Mouse (Mus musculus): ENCODE data around the gene Stx11.

The Stx11 gene

DNA sequence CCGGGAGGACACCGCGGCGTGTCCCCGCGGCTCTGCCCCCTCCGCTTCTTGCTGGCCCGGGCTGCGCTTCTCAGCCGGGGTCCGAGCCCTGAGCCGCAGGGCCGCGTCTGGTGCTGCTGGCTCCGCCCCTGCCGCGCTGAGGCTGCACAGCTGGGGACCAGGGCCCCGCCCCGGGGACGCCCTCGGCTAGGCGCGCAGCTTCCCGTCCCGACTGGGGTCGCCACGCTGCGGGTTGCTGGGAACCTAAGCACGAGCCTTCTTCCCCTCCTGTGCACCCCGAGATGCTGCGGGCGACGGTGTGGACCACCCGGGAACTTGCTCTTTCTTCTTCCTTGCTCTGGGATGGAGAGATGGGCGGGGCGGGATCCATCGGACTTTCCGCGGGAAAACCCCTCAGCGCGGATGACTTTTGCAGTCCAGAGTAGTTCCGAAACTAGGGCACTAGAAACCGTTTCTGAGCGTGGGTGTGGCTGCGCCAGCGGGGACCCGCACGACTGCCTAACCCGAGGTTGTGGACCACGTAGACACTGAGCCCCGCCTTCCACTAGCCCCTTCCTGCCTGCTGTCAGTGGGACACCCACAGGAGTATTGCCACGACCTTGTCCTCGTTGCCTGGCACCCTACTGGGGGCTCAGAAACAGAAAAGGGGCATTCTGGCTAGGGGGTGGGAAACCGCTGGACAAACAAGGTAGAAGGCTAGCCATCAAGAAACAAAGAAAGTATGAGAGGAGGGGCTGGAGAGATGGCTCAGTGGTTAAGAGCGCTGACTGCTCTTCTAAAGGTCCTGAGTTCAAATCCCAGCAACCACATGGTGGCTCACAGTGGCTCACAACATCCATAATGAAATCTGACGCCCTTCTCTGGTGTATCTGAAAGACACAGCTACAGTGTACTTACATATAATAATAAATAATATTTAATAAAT lies at the start of gene Stx11:
Gene Stx11 (minus strand): TSS at position 148 of the 925 bp plus-strand sequence.
- peak; percentile 80 for DNase-seq (ENCODE audit: low read depth)

DNA sequence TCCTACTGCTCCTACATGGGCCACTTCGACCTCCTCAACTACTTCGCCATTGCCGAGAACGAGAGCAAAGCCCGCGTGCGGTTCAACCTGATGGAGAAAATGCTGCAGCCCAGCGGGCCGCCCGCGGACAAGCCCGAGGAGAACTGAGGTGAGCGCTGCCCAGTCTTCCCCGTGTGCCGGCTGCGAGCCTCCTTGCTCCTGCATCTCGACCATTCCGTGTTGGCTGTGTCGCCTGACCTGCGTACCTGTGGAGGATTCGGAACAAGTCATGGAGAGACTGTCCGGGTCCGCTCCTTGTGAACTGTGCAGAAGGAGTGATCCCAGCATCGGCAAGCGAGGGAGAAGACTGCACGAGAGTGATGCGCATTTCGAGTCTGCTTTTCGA lies 44.6 kb upstream of the Stx11 start:
- no peak for DNase-seq (ENCODE audit: low read depth)

DNA sequence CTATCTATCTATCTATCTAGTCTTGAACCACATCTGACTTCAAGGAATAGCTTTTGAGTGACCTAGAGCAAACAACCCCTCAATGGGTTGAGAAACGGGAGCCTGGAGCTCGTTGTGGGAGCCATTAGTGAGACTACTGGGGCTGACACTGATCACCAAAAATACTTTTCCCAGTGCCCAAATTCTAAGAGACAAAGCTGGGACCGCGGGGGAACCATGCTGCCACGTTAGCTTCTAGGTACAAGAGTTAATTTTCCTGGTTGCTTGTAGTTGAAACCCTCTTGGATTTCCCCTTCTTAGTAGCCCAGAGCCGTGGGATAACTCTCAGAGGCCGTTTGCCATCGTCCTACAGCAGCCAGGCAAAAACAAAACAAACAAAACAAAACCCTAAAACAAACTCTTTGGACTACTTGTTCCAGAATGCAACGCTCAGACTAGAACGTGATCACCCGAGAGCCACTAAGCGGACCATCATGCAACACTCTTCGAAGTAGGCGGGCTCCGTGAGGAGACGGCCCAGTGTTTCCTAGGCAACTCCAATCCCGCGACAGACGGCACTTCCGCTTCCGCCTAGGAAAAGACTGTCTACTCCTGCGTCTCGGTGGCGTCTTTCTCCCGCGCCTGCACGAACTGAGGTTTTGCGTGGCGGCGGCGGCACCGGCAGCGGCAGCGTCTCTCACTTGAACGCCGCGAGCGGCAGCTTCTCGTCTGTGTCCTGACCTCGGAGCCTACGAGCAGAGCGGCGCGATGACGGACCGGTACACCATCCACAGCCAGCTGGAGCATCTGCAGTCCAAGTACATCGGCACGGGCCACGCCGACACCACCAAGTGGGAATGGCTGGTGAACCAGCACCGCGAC lies 44.0 kb upstream of the Stx11 start:
- peak; percentile 97 for DNase-seq (ENCODE audit: low read depth)

DNA sequence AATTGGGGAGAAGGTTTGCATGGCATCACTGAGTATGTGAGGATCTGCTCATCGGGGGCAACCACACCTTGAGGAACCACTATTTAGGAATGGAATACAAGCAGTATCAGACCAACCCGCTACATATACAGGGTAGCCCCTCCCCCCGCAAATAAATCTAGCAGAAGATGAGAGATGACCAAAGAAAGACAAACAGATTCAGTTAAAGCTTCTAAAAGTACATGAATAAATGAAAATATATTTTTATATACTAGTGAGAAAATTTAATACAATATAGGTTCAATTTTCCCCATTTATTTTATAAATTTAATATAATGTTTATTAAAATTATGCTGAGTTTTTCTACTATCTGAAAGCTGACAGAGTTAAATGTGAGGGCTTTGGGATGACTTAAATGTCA lies 40.9 kb upstream of the Stx11 start, which contains the start of gene Sf3b5:
Gene Sf3b5 (plus strand): TSS at position 301 of the 400 bp plus-strand sequence.
- no peak for DNase-seq (ENCODE audit: low read depth)

DNA sequence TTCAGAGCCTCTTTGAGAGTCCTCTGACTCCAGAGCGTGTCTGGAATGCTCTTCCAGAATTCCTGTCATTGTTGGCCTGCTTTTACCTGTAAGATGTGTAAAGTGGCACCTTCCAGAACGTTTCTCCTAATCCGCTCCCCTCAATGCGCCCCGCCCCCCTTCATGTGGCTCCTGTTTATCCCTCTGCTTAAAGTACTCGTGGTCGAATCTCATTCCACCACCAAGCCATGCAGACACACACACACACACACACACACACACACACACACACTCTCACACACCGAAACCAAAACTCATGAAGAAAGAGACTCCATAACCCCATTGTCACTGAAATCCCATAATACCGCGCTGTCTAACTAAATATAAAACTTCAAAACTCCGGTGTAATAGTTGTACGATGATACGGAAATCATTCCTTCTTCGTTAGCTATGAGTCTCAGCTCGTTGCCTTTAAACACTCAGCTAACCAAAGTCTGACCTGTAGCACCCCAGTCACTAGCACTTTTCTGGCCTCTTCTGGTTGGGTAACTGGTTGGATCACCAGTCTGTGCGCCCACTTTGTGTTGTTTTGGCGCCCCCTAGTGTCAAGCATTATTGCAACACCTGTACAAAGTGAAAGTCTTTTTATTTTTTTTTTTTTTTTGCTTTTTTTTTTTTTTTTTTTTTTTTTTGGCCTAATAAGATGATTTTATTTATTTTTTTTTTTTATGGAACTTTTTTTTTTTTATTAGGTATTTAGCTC lies 32.8 kb upstream of the Stx11 start:
- peak; percentile 92 for DNase-seq (ENCODE audit: low read depth)

DNA sequence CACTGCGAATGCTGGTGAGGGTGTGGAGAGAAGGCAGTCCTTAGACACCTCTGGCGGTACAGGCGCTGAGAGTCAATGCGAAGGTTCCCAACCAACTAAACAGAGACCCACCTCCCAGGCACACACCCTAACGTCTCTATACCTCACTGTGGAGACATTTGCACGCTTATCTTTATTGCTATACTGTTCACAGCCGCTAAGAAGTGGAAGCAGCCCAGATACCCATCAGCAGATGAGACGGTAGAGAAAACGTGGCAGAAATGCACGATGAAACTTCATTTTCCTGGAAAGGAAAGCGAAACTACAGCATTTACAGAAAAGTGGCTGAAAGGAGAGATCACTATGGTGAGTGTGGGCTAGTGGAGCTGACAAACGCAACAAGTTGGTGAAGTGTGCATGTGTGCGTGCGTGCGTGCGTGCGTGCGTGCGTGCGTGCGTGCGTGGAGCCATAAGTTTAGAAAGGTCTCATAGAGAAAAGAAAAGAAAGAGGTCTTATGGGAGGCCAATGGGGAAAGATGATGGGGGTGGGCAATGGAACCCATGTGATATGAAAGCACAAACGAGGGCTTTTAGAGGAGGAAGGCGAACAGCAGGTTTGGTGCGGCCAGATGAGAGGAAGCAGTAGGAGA lies 29.4 kb upstream of the Stx11 start:
- DNase-seq (ENCODE audit: low read depth): no peak

DNA sequence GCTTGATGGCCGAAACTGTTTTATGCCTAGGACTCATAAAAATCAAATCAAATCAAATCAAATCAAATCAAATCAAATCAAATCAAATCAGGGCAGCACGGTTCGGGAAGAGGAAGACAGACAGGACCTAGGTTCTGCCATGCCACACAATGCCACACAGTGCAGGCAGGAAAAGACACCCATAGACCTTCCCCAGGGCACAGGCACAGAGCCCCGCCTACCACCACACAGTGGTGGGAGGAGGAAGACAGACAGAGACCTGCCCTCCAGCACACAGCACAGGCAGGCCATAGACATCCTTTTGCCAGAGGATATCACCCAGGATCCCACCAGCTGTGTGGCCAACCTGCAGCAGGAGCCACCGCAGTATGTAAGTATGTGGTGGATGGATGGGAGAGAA lies 27.9 kb upstream of the Stx11 start:
- no peak for DNase-seq (ENCODE audit: low read depth)

DNA sequence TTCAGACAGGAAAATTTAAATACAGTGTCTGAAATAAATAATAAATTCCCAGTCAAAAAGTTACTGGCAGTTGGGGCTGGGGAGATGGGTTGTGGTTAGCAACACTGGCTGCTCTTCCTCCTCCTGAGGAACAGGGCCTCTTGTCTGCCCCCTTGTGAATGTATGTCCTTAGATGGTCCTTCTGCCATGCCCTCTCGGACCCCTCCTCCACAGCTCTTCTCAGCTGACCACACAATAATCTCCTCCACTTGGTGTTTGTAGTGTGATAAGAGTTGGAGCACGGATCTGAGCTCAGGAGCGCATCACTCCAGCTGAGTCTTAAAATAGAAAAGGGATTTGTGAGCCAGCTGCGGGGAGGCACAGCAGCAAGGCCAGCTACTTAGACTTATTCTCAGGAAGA lies 22.8 kb upstream of the Stx11 start:
- DNase-seq (ENCODE audit: low read depth): no peak

DNA sequence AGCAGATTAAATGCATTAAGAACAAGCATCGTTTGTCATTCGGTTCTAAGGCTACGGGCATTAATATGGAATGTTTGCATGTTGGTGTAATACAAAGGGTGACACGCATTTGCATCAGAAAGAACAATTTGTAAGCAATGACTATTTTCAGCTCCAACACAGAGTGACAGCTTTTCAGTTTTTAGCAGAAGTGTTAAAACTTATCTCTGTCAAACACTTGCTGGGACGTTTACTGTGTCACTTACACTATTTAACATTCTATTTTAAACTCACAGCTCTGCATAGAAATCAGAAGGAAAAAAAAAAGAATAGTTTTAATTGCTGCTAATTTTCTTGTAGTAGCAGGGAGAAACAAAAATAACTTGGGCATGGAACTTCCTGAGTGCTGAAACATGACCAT lies 22.4 kb upstream of the Stx11 start:
- DNase-seq (ENCODE audit: low read depth): no peak

DNA sequence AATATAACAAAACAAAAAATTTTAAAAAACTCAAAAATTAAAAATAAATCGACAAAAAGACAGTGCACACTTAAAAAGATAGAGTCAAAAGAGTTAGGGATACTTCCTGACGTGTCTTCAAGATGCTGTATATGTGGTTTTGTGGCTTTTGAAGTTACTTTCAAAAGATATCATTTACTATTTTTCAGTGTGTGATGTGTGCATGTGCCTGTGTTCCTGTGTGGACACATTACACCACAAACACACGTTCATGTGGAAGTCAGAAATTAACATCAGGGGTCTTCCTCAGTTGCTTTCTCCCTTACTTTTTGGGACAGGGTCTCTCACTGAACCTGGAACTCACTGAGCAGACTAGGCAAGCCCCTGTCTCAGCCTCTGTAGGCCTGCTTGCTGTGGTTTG lies 20.9 kb upstream of the Stx11 start:
- peak; percentile 35 for DNase-seq (ENCODE audit: low read depth)

DNA sequence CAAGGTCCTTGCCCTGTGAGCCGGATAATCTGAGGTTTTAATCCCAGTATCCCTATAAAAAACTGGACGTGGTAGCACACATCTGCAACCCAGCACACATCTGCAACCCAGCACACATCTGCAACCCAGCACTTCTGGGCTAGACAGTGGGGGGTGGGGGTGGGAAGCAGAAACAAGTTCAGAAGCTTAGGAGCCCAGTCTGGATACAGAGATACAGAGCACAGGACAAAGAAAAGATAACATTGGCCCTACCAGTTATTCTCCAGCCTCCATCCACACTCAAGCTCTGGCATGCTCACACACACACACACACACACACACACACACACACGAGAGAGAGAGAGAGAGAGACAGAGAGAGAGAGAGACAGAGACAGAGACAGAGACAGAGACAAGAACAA lies 19.4 kb upstream of the Stx11 start:
- DNase-seq (ENCODE audit: low read depth): no peak

DNA sequence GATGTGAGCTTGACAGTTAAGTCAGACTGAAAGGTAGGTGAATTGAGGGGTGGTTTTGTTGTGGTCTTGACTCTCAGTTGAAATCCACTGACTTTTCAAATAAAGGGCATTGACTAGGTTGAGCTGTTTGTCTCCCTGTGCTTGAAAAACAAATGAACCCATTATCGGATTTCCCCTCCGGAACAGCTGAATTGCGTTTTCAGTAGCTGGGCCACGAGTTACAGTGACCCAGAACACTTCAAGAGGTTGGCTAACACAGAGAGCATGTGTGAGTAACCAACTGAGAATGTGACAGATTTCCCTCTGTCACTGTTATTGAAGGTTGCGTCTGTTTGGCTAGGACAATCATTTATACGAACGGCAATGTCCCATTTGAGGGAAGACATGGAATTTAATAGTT lies 17.0 kb upstream of the Stx11 start:
- no peak for DNase-seq (ENCODE audit: low read depth)

DNA sequence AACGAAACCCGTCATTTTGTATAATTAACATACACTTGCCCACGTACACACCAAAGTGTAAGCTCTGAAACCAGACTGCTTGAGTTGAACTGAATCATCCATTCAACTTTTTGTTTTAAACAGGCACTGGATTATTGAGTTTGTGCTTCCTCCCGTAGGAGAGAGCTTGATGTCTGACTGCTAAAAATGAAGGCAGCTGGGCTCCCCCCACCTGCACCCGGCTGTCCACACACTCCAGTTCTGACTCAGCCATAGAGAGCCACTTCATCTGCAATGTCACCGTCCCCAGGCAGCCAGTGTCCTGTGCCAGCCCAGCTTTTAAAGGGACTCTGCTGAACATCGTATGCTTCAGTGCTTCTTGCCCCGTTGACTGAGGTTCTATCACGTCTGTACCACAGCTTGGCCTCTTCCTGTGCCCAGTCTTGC lies 13.7 kb upstream of the Stx11 start:
- DNase-seq (ENCODE audit: low read depth): no peak

DNA sequence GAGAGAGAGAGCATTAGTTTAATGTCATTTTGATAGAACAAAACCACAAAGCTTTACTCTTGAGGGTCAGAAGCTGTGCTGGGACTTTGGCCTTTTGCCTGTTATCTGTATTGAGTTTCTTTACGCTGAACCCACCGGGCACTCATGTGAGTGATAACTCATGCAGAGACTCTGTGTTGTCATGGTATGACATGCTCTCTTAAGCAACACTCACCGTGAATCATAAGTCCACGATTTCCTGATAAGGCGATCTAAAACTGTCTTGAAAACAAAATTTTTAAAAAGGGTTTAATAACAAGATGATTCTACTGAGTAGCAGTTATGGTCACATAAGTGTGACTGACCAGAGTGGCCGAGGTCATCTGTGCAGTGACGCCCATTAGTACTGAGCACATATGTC lies 12.5 kb upstream of the Stx11 start:
- DNase-seq (ENCODE audit: low read depth): no peak

DNA sequence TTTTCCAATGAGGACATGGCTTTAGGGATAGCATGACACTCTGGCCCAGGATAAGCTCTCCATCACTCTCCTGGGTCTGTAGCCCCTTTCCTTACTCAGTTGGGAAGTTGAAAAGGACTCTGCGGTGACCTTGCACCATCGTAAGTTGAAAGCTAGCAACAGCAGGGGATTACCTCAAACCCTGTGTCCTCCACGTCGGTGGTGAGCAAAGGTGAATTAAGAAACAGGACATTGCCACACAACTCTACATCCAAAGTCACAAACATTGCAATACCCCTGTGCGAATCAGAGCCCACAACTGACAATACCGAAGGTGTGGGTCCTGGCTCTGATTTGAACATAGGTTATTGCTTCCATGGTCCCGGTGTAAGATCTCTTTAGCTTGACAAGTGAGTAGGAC lies 11.9 kb upstream of the Stx11 start:
- no peak for DNase-seq (ENCODE audit: low read depth)

DNA sequence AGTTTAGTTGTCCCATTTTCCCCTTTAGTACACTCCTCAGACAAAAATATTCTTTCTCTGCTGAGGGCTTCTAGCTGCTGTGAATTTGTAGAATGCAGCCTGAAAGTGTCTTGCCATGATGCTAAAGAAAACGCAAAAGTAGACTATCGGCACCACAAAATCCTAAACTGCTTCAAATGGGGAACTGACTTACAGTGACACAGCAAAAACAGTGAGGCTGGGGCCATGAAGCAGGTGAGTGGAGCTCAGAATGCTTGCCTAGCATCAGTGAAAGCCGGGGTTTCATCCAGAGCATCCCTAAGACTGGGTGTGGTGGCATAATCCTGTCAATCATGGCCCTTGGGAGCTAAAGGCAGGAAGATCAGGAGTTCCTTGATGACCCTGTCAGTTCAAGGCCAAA lies 11.4 kb upstream of the Stx11 start:
- DNase-seq (ENCODE audit: low read depth): no peak

DNA sequence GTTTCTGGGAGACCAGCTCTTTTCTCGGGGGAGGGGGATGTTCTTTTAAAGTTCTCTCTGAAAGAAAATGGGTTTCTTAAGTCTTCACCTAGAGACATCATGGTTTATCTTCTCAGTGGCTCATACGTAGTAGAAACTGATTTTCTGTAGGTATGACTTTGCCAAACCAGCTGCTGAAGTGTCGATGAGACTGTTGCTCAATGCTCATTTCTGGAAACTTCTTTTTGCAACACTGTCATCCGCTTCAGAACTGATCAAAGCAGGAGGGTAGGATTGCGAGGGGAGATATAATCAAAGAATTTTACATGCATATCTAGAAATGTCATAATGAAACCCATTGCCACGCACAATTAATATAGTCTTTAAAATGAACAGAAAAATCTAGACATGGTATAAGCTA lies 10.5 kb upstream of the Stx11 start:
- DNase-seq (ENCODE audit: low read depth): no peak

DNA sequence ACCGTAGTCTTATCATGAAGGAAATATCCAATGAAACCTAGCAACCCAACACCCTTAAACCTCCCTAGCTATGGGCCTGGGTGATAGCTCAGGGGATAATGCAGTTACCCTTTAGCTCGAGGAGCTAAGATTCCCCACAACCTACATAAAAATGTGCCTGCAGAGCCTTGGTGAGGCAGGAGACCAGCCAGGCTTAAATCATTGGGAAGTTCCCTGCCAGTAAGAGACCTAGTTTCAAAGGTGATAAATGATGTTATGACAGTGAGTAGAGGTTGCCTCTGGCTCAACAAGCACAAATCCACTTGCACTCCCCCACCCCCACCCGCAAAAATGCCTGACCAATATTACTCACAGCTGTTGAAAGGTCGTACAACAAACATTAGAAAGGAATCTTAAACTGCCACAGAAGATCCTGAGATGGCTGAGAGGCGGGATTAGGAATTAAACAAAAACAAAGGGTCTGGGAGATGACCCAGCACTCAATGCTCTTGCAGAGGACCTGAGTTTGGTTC lies 1.6 kb upstream of the Stx11 start:
- DNase-seq (ENCODE audit: low read depth): no peak

DNA sequence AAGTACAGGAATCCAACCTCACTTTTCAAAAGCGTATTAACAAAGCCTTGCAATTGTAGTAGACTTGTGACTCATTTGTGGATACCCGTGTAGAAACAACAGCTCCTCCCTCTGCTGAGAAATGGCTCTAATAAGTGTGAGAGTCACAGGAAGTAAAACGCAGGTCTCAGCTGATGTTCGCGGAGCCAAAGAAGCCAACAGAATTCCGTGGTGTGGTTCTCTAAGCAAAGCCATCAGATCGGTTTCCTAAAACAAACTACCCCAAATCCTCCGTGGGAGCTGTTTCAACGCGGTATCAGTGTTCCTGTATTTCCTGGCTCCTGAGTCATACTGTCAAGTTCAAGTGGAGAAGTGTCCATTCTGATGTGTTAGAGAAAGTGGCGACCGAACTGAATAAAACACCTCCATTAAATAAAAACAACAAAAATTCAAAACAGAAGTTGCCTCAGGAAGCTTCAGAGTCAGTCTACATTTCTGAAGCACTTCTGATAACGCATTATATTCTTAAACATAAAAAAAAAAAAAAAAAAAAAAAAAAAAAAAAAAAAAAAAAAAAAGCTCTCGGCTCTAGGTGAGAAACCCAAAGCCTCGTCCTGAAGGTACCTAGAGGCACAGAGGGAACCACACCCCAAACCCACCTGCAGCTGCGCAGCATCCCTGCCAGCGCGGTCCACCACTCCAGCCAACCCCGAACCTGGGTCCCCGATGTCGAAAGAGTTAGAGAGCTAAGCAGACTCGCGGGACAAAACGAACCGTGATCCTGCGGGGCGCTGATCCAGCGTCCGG lies 543 bp downstream of the Stx11 start:
- DNase-seq (ENCODE audit: low read depth): peak; percentile 70

DNA sequence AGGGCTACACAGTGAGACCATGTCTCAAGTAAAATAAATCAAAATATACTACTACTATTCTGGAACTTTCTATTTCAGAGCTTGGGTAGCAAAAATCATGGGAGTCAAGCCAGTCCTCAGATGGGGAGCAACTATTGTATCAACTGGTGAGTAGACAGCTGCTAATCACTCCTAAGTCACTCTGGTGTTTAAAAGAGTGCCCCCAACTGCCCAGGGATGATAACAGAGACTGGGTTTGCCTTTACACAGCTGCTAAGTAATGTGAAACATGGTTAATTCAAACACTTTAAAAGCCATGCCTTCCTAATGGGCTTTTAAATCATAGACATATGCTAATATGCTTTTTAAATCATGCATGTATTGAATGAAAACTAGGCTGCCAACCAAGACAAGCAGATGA lies 1.9 kb downstream of the Stx11 start:
- no peak for DNase-seq (ENCODE audit: low read depth)

DNA sequence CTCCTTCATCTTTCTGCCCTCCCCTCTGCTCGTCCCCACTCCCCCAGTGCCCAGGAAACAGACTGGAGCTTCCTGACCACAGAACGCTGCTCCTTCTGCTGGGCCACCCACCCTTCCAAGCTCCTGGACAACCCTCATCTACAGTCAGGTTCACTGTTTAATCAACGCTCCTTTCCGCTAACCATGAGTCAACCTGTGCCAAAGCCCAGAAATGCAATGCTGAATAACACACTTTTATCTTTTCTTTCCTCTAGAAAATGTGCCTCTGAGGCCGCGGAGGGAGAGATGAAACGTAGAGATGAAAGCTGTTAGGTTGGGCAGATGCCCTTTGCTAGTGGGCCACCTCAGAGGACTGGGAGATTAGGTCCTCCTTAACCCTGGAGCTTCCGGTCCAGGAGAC lies 2.6 kb downstream of the Stx11 start:
- no peak for DNase-seq (ENCODE audit: low read depth)
